Mouse (Mus musculus) ovary, postnatal 10 days (tissue): Measurements from ENCODE around the gene Fibcd1.

Experiments used
- DNase-seq: peaks from one replicate; pipeline ENCODE4 v3.0.0; 2022; ENCODE audit warnings: low spot score

The Fibcd1 gene

DNA sequence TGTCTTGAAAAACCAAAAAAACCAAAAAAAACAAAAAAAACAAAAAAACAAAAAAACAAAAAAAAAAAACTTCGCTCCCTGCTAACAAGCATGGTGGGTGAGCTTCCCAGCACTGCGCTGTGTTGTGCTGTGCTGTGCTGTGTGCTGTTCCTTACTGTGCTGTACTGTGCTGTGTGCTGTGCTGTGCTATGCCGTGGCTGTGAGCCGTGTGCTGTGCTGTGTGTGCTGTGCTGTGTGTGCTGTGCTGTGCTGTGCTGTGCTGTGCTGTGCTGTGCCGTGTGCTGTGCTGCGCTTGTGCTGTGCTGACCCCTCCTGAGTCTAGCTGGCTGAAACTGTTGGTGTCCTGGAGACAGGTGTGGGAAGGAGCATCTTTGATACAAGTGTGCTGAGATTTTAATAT, 78.7 kb downstream of the Fibcd1 start:
- no peak for DNase-seq
